In the genomic region with DNA sequence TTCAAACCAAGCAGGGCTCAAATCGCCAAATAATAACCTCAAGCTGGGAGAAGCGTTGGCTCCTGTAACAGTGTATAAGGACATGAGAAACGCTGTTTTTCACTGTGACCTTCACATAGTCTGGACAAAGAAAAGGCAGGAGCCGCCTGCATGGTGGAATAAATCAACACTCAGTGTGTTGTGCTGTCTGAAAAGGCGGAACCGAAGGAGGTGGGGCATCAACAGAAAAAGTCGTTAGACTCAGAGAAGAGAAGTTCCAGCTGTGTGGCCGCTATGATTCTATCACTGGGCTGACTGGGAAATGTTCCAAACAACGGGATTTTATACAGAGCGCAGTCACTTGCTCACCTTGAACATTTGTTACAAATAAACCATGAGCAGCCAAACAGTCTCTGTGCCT, we compare ENCODE assay signal across 11 mouse cellular contexts.
A peak's percentile ranks its signal among the peaks of the same experiment; 100 is the strongest.
DNase-seq lines count a peak whose midpoint lies in the region; ATAC-seq and TF ChIP-seq lines count a peak whose summit lies in the region.
"Had no signal": no experiment of that assay in that cellular context is flagged by ENCODE, and none has a peak within 500 bp of the region (broad histone marks: within the 10 kb centered on the region; RNA-seq: fewer than 3 reads in every experiment).

No protein-coding gene starts in this region.

- peak overlapping the region; percentile 23 for H3K4me3 ChIP-seq in kidney, embryonic 15.5 days (replicated peaks)
- no peak overlapping the region for H3K4me3 ChIP-seq in neural tube, embryonic 12.5 days
- H3K4me3 ChIP-seq in liver, postnatal 0 days (ENCODE audit: low read depth, low read length) = no peak overlapping the region

- 9% methylated on average over 10 of the region's 10 CpGs for WGBS in kidney, embryonic 15.5 days
- WGBS in neural tube, embryonic 12.5 days = 12% methylated on average over 10 of the region's 10 CpGs
- WGBS in liver, postnatal 0 days (ENCODE audit: insufficient replicate concordance) = 69% methylated on average over 10 of the region's 10 CpGs

- peak; percentile 95 for ATAC-seq in kidney, embryonic 15.5 days (replicated peaks; ENCODE audit: low FRiP score)
- peak; percentile 89; the same call in 1 of the 2 replicates for ATAC-seq in neural tube, embryonic 12.5 days (ENCODE audit: low FRiP score, low read depth)
- ATAC-seq in liver, postnatal 0 days = no peak

- DNase-seq in adrenal gland, adult 8-10 months = peak; percentile 9
- no peak for DNase-seq in adrenal gland, postnatal 25 days
- DNase-seq in embryo, embryonic 10.5 days (ENCODE audit: low spot score) = peak; percentile 64
- DNase-seq in layer of hippocampus, postnatal 14 days (ENCODE audit: low spot score in 2 of 2) = no peak
- no peak for DNase-seq in cerebellum, postnatal 25 days
- no peak for DNase-seq in liver, postnatal 0 days
- DNase-seq: gastrocnemius, postnatal 36 days; spleen, adult 18-20 months had no signal

- no peak for TF ChIP-seq EP300 in liver, postnatal 0 days (IDR thresholded peaks at IDR 0.05; ENCODE audit: low read depth)

- H3K4me1 ChIP-seq in kidney, embryonic 15.5 days = no peaks in the 10 kb centered on the region
- H3K4me1 ChIP-seq in neural tube, embryonic 12.5 days = peaks cover 9% of the 10 kb centered on the region; the same call in 1 of the 2 replicates
- no peaks in the 10 kb centered on the region for H3K4me1 ChIP-seq in liver, postnatal 0 days (ENCODE audit: insufficient read depth)

- no peaks in the 10 kb centered on the region for H3K9me3 ChIP-seq in kidney, embryonic 15.5 days (replicated peaks)
- H3K9me3 ChIP-seq in neural tube, embryonic 12.5 days = no peaks in the 10 kb centered on the region
- no peaks in the 10 kb centered on the region for H3K9me3 ChIP-seq in liver, postnatal 0 days (ENCODE audit: low read length)

- H3K27me3 ChIP-seq in kidney, embryonic 15.5 days = no peaks in the 10 kb centered on the region
- H3K27me3 ChIP-seq in neural tube, embryonic 12.5 days (replicated peaks) = no peaks in the 10 kb centered on the region
- no peaks in the 10 kb centered on the region for H3K27me3 ChIP-seq in liver, postnatal 0 days (ENCODE audit: insufficient read depth, low read length)

- no peaks in the 10 kb centered on the region for H3K36me3 ChIP-seq in kidney, embryonic 15.5 days
- no peaks in the 10 kb centered on the region for H3K36me3 ChIP-seq in neural tube, embryonic 12.5 days
- no peaks in the 10 kb centered on the region for H3K36me3 ChIP-seq in liver, postnatal 0 days (replicated peaks; ENCODE audit: insufficient read depth, low read length)

- peak overlapping the region; percentile 74 for H3K27ac ChIP-seq in kidney, embryonic 15.5 days
- H3K27ac ChIP-seq in neural tube, embryonic 12.5 days = no peak overlapping the region
- no peak overlapping the region for H3K27ac ChIP-seq in liver, postnatal 0 days (ENCODE audit: low read depth)
- H3K27ac ChIP-seq: liver, embryonic 14.5 days had no signal

- H3K4me2 ChIP-seq in kidney, embryonic 15.5 days = peak overlapping the region; percentile 49
- H3K4me2 ChIP-seq in neural tube, embryonic 12.5 days (replicated peaks) = peak overlapping the region; percentile 49
- no peak overlapping the region for H3K4me2 ChIP-seq in liver, postnatal 0 days (ENCODE audit: low read depth, low read length)

- no peak overlapping the region for H3K9ac ChIP-seq in kidney, embryonic 15.5 days
- H3K9ac ChIP-seq in neural tube, embryonic 12.5 days = no peak overlapping the region
- no peak overlapping the region for H3K9ac ChIP-seq in liver, postnatal 0 days (replicated peaks)
- H3K9ac ChIP-seq: liver, embryonic 14.5 days had no signal

- no peak for TF ChIP-seq CTCF in liver, postnatal 0 days (IDR thresholded peaks at IDR 0.05; ENCODE audit: low read depth)

Comparison
In these comparisons a context has a peak if more than half of its experiments do, and no peak if none do; other contexts are left out.
1. DNase-seq: peak in adrenal gland, adult 8-10 months (single experiment) and embryo, embryonic 10.5 days (single experiment); none in adrenal gland, postnatal 25 days (single experiment), layer of hippocampus, postnatal 14 days (0 of 2), cerebellum, postnatal 25 days (0 of 2) and liver, postnatal 0 days (single experiment).